Mouse (Mus musculus): ENCODE data around the gene Heca. TPM values are rescaled to one million over a fixed set of nuclear protein-coding genes. Genes with fewer than 3 reads are reported as not detected.
"Not testable (repeated sequence)": the region's sequence is repeated elsewhere in the genome, so short reads cannot be mapped to it uniquely, and the experiment has no call there.

The Heca gene
- polyA plus RNA-seq, 2 experiments = 2.6 to 5.9 TPM

DNA sequence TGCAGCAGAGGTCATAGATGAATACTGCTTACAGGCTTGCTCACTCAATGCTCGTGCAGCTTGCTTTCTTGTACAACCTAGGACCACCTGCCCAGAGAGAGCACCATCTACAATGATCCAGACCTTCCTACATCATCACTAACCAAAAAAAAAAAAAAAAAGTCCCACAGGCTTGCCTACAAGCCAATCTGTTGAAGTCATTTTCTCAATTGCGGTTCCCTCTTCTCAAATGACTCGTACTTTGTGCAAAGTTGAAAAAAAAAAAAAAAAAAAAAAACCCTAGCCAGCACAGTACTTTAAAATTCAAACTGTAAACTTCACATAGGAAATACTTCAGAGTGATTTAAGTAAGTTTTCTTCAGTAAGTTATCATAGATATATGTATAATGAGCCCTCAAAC lies 23.7 kb downstream of the Heca start:
- Histone ChIP-seq H3K9ac (replicated peaks) (no peak overlapping the region), H3K4me3 (ENCODE audit: insufficient read depth in 1 of 2, low read depth in 2 of 2, low read length in 2 of 2) (no peak overlapping the region), H3K27ac (no peak overlapping the region), H3K4me1 (replicated peaks; ENCODE audit: control insufficient read depth in 2 of 2, insufficient read depth in 2 of 2, low read length in 1 of 2) (peaks cover 3 to 6% of the 10 kb centered on the region in 2 experiments), H3K4me2 (ENCODE audit: low read depth) (no peak overlapping the region), H3K36me3 (replicated peaks; ENCODE audit: control insufficient read depth, insufficient read depth, low read depth) (no peaks in the 10 kb centered on the region), H3K27me3 (ENCODE audit: control insufficient read depth, insufficient read depth, low read length) (no peaks in the 10 kb centered on the region), H3K9me3 (ENCODE audit: control insufficient read depth, low read length) (no peaks in the 10 kb centered on the region)
- ATAC-seq (ENCODE audit: insufficient read depth) (no peak), DNase-seq (ENCODE audit: low read depth in 3 of 3, low spot score in 3 of 3) (no peak)
- TF ChIP-seq CTCF (IDR thresholded peaks at IDR 0.05; ENCODE audit: low read depth) = no peak
- no peak for TF ChIP-seq EP300 (IDR thresholded peaks at IDR 0.05; ENCODE audit: low read depth)
- 56% methylated on average over 3 of the region's 3 CpGs for WGBS (ENCODE audit: insufficient replicate concordance)

DNA sequence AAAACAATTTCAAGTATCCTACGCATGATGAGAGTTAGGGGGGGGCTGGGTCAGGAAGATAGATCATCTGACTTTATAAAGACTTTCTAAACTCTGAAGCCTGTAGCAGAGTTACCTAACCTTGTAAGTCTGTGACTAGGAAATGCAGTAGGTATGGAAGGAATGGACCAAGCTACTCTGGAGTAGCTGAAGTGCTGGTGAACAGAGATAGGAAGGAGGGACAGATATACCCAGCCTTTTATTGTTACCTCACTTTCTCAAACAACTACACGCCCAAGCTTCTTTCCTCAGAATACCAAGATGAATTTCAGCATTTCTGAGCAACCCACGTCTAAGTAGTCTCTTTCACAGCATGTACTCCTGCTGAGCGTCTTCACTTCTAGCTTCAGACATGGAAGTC lies 26.5 kb downstream of the Heca start:
- H3K9me3 ChIP-seq (ENCODE audit: control insufficient read depth, low read length) = no peaks in the 10 kb centered on the region
- no peaks in the 10 kb centered on the region for H3K36me3 ChIP-seq (replicated peaks; ENCODE audit: control insufficient read depth, insufficient read depth, low read depth)
- 45% methylated on average over 4 of the region's 4 CpGs for WGBS (ENCODE audit: insufficient replicate concordance)
- H3K4me1 ChIP-seq (replicated peaks; ENCODE audit: control insufficient read depth in 2 of 2, insufficient read depth in 2 of 2, low read length in 1 of 2) = peaks cover 3 to 6% of the 10 kb centered on the region in 2 experiments
- no peak overlapping the region for H3K4me3 ChIP-seq (ENCODE audit: insufficient read depth in 1 of 2, low read depth in 2 of 2, low read length in 2 of 2)
- H3K27ac ChIP-seq = no peak overlapping the region
- DNase-seq (ENCODE audit: low read depth in 3 of 3, low spot score in 3 of 3) = no peak
- H3K4me2 ChIP-seq (ENCODE audit: low read depth) = no peak overlapping the region
- H3K9ac ChIP-seq (replicated peaks) = no peak overlapping the region
- H3K27me3 ChIP-seq (ENCODE audit: control insufficient read depth, insufficient read depth, low read length) = no peaks in the 10 kb centered on the region
- TF ChIP-seq CTCF (IDR thresholded peaks at IDR 0.05; ENCODE audit: low read depth) = no peak
- no peak; the same call in 1 of the 2 replicates for ATAC-seq (ENCODE audit: insufficient read depth)

DNA sequence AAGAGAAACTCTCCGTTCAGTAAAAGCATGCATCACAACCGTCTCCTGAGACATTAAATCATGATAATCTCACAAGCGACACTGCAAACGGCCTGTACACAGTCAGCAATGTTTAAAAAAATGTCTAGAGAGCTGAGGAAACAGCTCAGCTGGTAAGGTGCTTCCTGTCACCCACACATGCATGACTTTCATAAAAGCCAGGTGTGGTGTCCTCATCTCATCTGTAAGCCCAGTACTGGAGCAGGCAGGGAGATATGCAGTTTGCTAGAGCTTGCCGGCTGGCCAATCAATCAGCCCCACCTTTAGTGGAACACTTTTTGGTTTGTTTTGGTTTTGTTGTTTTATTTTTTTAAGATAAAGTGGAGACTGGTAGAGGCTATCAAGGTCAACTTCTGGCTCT lies 27.9 kb downstream of the Heca start:
- no peak overlapping the region for H3K27ac ChIP-seq
- DNase-seq (ENCODE audit: low read depth in 3 of 3, low spot score in 3 of 3) = no peak
- TF ChIP-seq EP300 (IDR thresholded peaks at IDR 0.05; ENCODE audit: low read depth) (no peak), CTCF (IDR thresholded peaks at IDR 0.05; ENCODE audit: low read depth) (no peak)
- WGBS (ENCODE audit: insufficient replicate concordance) = 50% methylated on average over 5 of the region's 5 CpGs
- peaks cover 3 to 6% of the 10 kb centered on the region in 2 experiments for H3K4me1 ChIP-seq (replicated peaks; ENCODE audit: control insufficient read depth in 2 of 2, insufficient read depth in 2 of 2, low read length in 1 of 2)
- H3K4me2 ChIP-seq (ENCODE audit: low read depth) = no peak overlapping the region
- no peak overlapping the region for H3K4me3 ChIP-seq (ENCODE audit: insufficient read depth in 1 of 2, low read depth in 2 of 2, low read length in 2 of 2)
- no peaks in the 10 kb centered on the region; the same call in 1 of the 2 replicates for H3K36me3 ChIP-seq (replicated peaks; ENCODE audit: control insufficient read depth, insufficient read depth, low read depth)
- ATAC-seq (ENCODE audit: insufficient read depth) = no peak
- H3K27me3 ChIP-seq (ENCODE audit: control insufficient read depth, insufficient read depth, low read length) = no peaks in the 10 kb centered on the region
- no peaks in the 10 kb centered on the region for H3K9me3 ChIP-seq (ENCODE audit: control insufficient read depth, low read length)
- no peak overlapping the region for H3K9ac ChIP-seq (replicated peaks)

DNA sequence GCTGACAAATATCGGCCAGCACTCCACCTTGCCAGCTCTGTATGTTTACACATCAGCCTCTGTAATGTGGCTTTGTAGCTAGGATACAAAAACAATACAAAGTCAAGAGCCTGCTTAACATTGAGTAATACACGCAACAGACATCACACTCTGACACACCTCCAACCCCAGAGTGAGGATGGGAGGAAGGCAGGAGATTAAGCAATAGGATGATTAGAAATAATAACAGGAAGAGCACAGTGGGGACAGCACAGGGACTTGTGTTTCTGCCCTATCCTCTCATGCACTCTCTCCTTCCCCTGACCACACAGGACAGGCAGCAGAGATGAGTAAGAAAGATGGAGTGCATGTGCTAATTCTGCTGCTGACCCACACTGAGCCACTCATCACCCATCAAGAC lies 28.8 kb downstream of the Heca start:
- Histone ChIP-seq H3K27me3 (ENCODE audit: control insufficient read depth, insufficient read depth, low read length) (no peaks in the 10 kb centered on the region), H3K4me1 (replicated peaks; ENCODE audit: control insufficient read depth in 2 of 2, insufficient read depth in 2 of 2, low read length in 1 of 2) (peaks cover 3 to 6% of the 10 kb centered on the region in 2 experiments), H3K36me3 (replicated peaks; ENCODE audit: control insufficient read depth, insufficient read depth, low read depth) (no peaks in the 10 kb centered on the region; the same call in 1 of the 2 replicates), H3K4me2 (ENCODE audit: low read depth) (no peak overlapping the region), H3K4me3 (ENCODE audit: insufficient read depth in 1 of 2, low read depth in 2 of 2, low read length in 2 of 2) (no peak overlapping the region), H3K9ac (replicated peaks) (no peak overlapping the region), H3K9me3 (ENCODE audit: control insufficient read depth, low read length) (no peaks in the 10 kb centered on the region), H3K27ac (no peak overlapping the region)
- ATAC-seq (ENCODE audit: insufficient read depth) (no peak), DNase-seq (ENCODE audit: low read depth in 3 of 3, low spot score in 3 of 3) (no peak)
- TF ChIP-seq EP300 (IDR thresholded peaks at IDR 0.05; ENCODE audit: low read depth) (no peak), CTCF (IDR thresholded peaks at IDR 0.05; ENCODE audit: low read depth) (no peak)
- WGBS (ENCODE audit: insufficient replicate concordance) = 66% methylated on average over 2 of the region's 2 CpGs

DNA sequence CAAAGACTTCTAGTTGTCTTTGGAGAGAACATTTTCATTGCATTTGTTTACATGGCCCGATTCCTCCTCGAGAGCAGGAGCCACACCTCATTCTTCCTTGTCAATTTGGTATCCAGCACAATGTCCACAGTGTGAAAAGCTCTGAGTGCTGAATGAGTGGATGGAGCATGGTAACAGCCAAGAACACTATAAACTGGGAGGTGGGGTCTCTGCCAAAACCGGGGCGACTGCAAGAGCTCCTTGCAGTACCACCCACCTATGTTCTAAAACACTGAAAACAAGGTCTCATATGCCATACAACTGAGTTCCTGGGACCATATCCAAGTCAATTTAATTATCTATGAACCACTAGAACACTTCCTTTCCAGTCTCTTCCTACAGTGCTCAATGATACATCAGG lies 39.1 kb downstream of the Heca start:
- Histone ChIP-seq H3K9ac (replicated peaks) (no peak overlapping the region), H3K36me3 (replicated peaks; ENCODE audit: control insufficient read depth, insufficient read depth, low read depth) (no peaks in the 10 kb centered on the region), H3K4me2 (ENCODE audit: low read depth) (no peak overlapping the region), H3K4me1 (replicated peaks; ENCODE audit: control insufficient read depth in 2 of 2, insufficient read depth in 2 of 2, low read length in 1 of 2) (no peaks in the 10 kb centered on the region), H3K9me3 (ENCODE audit: control insufficient read depth, low read length) (no peaks in the 10 kb centered on the region), H3K27ac (no peak overlapping the region), H3K4me3 (ENCODE audit: insufficient read depth in 1 of 2, low read depth in 2 of 2, low read length in 2 of 2) (no peak overlapping the region), H3K27me3 (ENCODE audit: control insufficient read depth, insufficient read depth, low read length) (no peaks in the 10 kb centered on the region)
- TF ChIP-seq EP300 (IDR thresholded peaks at IDR 0.05; ENCODE audit: low read depth) = no peak
- no peak for TF ChIP-seq CTCF (IDR thresholded peaks at IDR 0.05; ENCODE audit: low read depth)
- 78% methylated on average over 4 of the region's 4 CpGs for WGBS (ENCODE audit: insufficient replicate concordance)
- DNase-seq (ENCODE audit: low read depth in 3 of 3, low spot score in 3 of 3) (no peak), ATAC-seq (ENCODE audit: insufficient read depth) (no peak)

DNA sequence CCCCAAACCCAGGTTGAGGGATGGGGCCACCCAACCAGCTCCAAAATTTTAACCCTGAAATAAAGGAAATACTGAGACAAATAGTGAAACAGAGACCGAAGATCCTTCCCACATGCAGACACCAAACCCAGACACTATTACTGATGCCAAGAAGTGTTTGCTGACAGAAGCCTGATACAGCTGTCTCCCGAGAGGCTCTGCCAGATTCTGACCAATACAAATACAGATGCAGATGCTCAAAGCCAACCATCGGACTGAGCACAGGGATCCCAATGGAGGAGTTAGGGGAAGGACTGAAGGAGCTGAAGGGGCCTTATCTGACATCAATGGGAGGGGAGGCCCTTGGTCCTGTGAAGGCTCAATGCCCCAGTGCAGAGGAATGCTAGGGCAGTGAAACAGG lies 41.5 kb downstream of the Heca start:
- H3K27me3 ChIP-seq (ENCODE audit: control insufficient read depth, insufficient read depth, low read length); H3K36me3 ChIP-seq (replicated peaks; ENCODE audit: control insufficient read depth, insufficient read depth, low read depth); H3K9ac ChIP-seq (replicated peaks); H3K4me1 ChIP-seq (replicated peaks; ENCODE audit: control insufficient read depth in 2 of 2, insufficient read depth in 2 of 2, low read length in 1 of 2); H3K4me2 ChIP-seq (ENCODE audit: low read depth); DNase-seq (ENCODE audit: low read depth in 3 of 3, low spot score in 3 of 3); H3K4me3 ChIP-seq (ENCODE audit: insufficient read depth in 1 of 2, low read depth in 2 of 2, low read length in 2 of 2); ATAC-seq (ENCODE audit: insufficient read depth); H3K9me3 ChIP-seq (ENCODE audit: control insufficient read depth, low read length); H3K27ac ChIP-seq: not testable (repeated sequence)
- 69% methylated on average over 3 of the region's 3 CpGs for WGBS (ENCODE audit: insufficient replicate concordance)

Data from liver, embryonic 14.5 days (tissue).